Mouse (Mus musculus) CH12.LX (cell line): ENCODE measurements around the gene 2610507B11Rik. TPM values are rescaled to one million over a fixed set of nuclear protein-coding genes. Genes with fewer than 3 reads are reported as not detected.
A peak's percentile ranks its signal among the peaks of the same experiment; 100 is the strongest.

Source experiments
- DNase-seq: peaks from one replicate; pipeline ENCODE4 v3.0.0-alpha.2; 2013; ENCODE audit errors: extremely low read depth
- H3K27ac ChIP-seq: 2 replicates; pipeline ENCODE4 v1.5.1; 2012; ENCODE audit warnings: low read depth, mild to moderate bottlenecking, control low read depth, moderate library complexity; ENCODE audit not compliant: insufficient read depth
- H3K27me3 ChIP-seq: replicated peaks from 2 replicates; pipeline ENCODE3; 2012; ENCODE audit warnings: inconsistent platforms
- H3K36me3 ChIP-seq, 2 experiments: replicated peaks in 1 of 2; 2 replicates each; pipeline versions ENCODE3 to v1.6.1; 2012; ENCODE audit warnings: inconsistent platforms in 1 of 2, low read length in 1 of 2, mild to moderate bottlenecking in 1 of 2, mixed read lengths in 1 of 2, moderate library complexity in 1 of 2; ENCODE audit not compliant: control insufficient read depth in 1 of 2, insufficient read depth in 1 of 2
- H3K4me1 ChIP-seq, 2 experiments: 2 replicates each; pipeline ENCODE4 v1.6.1; 2012; ENCODE audit warnings: inconsistent platforms in 1 of 2, moderate library complexity in 1 of 2; ENCODE audit not compliant: insufficient read depth in 2 of 2, control insufficient read depth in 1 of 2
- H3K4me2 ChIP-seq: 2 replicates; pipeline ENCODE4 v1.6.1; 2012; ENCODE audit warnings: low read depth, mild to moderate bottlenecking, control low read depth; ENCODE audit not compliant: poor library complexity, insufficient read depth, severe bottlenecking
- H3K4me3 ChIP-seq, 3 experiments: fragments of 150-350 bp in 1 of 3; sonication (generic) in 1 of 3; replicated peaks in 1 of 3; 2 replicates each; pipeline versions ENCODE3 to v1.5.1; 2011 to 2012; ENCODE audit warnings: low read depth in 2 of 3, low read length in 2 of 3, mild to moderate bottlenecking in 2 of 3, moderate library complexity in 2 of 3, control low read depth in 1 of 3, improper control_type of control experiment in 1 of 3, inconsistent platforms in 1 of 3, mixed read lengths in 1 of 3; ENCODE audit not compliant: poor library complexity in 1 of 3
- H3K79me2 ChIP-seq: replicated peaks from 2 replicates; pipeline ENCODE4 v1.6.1; 2012; ENCODE audit warnings: mild to moderate bottlenecking, moderate library complexity; ENCODE audit not compliant: control insufficient read depth, poor library complexity, insufficient read depth, severe bottlenecking; ENCODE audit errors: extremely low read depth
- H3K9ac ChIP-seq: 2 replicates; pipeline ENCODE4 v1.6.1; 2012; ENCODE audit warnings: low read depth, mild to moderate bottlenecking, control low read depth, moderate library complexity; ENCODE audit not compliant: insufficient read depth
- H3K9me3 ChIP-seq: replicated peaks from 2 replicates; pipeline ENCODE3; 2012; ENCODE audit warnings: low read length, inconsistent platforms, mixed read lengths
- BHLHE40 ChIP-seq: IDR thresholded peaks from 2 replicates; pipeline ENCODE4 v1.6.1; 2011; ENCODE audit warnings: mild to moderate bottlenecking, low read depth, low read length, improper control_type of control experiment
- CHD1 ChIP-seq: IDR thresholded peaks from 2 replicates; pipeline ENCODE4 v1.6.1; 2012; ENCODE audit warnings: low read depth, low read length, improper control_type of control experiment, inconsistent platforms
- E2F4 ChIP-seq: IDR thresholded peaks from 2 replicates; pipeline ENCODE4 v1.6.1; 2011; ENCODE audit warnings: low read depth, low read length, improper control_type of control experiment; ENCODE audit not compliant: insufficient replicate concordance
- ELF1 ChIP-seq: IDR thresholded peaks from 2 replicates; pipeline ENCODE4 v1.6.1; 2014; ENCODE audit warnings: low read depth, mild to moderate bottlenecking, inconsistent platforms, low read length, improper control_type of control experiment
- EP300 ChIP-seq: IDR thresholded peaks from 2 replicates; pipeline ENCODE4 v1.6.1; 2011; ENCODE audit warnings: low read length, improper control_type of control experiment
- GABPA ChIP-seq: IDR thresholded peaks from 2 replicates; pipeline ENCODE4 v1.6.1; 2012; ENCODE audit warnings: low read depth, low read length, improper control_type of control experiment, inconsistent platforms; ENCODE audit not compliant: insufficient replicate concordance
- HCFC1 ChIP-seq: IDR thresholded peaks from 2 replicates; pipeline ENCODE4 v1.6.1; 2012; ENCODE audit warnings: low read depth, mild to moderate bottlenecking, inconsistent platforms, low read length, improper control_type of control experiment
- JUN ChIP-seq: IDR thresholded peaks from 2 replicates; pipeline ENCODE4 v1.6.1; 2011; ENCODE audit warnings: low read depth, mild to moderate bottlenecking, low read length, improper control_type of control experiment, moderate library complexity; ENCODE audit not compliant: insufficient read depth
- JUND ChIP-seq: conservative IDR thresholded peaks from 2 replicates; pipeline ENCODE4 v1.6.1; 2011; ENCODE audit warnings: low read depth, low read length, improper control_type of control experiment
- KAT2A ChIP-seq: IDR thresholded peaks from 2 replicates; pipeline ENCODE4 v1.6.1; 2012; ENCODE audit warnings: low read length, improper control_type of control experiment, inconsistent platforms; ENCODE audit not compliant: insufficient replicate concordance
- MAFK ChIP-seq: IDR thresholded peaks from 2 replicates; pipeline ENCODE4 v1.6.1; 2011; ENCODE audit warnings: low read length, improper control_type of control experiment; ENCODE audit not compliant: insufficient replicate concordance
- MAX ChIP-seq: IDR thresholded peaks from 2 replicates; pipeline ENCODE4 v1.6.1; 2011; ENCODE audit warnings: low read length, improper control_type of control experiment
- MAZ ChIP-seq: IDR thresholded peaks from 2 replicates; pipeline ENCODE4 v1.6.1; 2012; ENCODE audit warnings: low read depth, mild to moderate bottlenecking, inconsistent platforms, low read length, improper control_type of control experiment, moderate library complexity
- MEF2A ChIP-seq: IDR thresholded peaks from 2 replicates; pipeline ENCODE4 v1.6.1; 2014; ENCODE audit warnings: low read depth, mild to moderate bottlenecking, inconsistent platforms, low read length, improper control_type of control experiment, borderline replicate concordance
- MXI1 ChIP-seq: IDR thresholded peaks from 2 replicates; pipeline ENCODE4 v1.6.1; 2011; ENCODE audit warnings: mild to moderate bottlenecking, low read depth, low read length, improper control_type of control experiment
- NELFE ChIP-seq: IDR thresholded peaks from 2 replicates; pipeline ENCODE4 v1.6.1; 2011; ENCODE audit warnings: low read depth, low read length, improper control_type of control experiment
- PAX5 ChIP-seq: IDR thresholded peaks from 2 replicates; pipeline ENCODE4 v1.6.1; 2012; ENCODE audit warnings: low read length, inconsistent platforms, mixed read lengths
- POLR2A ChIP-seq: IDR thresholded peaks from 2 replicates; pipeline ENCODE4 v1.6.1; 2011; ENCODE audit warnings: low read depth, mild to moderate bottlenecking, improper control_type of control experiment, low read length
- POLR2AphosphoS2 ChIP-seq: IDR thresholded peaks from 2 replicates; pipeline ENCODE4 v1.6.1; 2011; ENCODE audit warnings: low read depth, low read length, improper control_type of control experiment
- RAD21 ChIP-seq: IDR thresholded peaks from 2 replicates; pipeline ENCODE4 v1.6.1; 2011; ENCODE audit warnings: low read depth, mild to moderate bottlenecking, low read length, improper control_type of control experiment, moderate library complexity
- SMC3 ChIP-seq: IDR thresholded peaks from 2 replicates; pipeline ENCODE4 v1.6.1; 2011; ENCODE audit warnings: low read depth, low read length, improper control_type of control experiment
- TBP ChIP-seq: conservative IDR thresholded peaks from 2 replicates; pipeline ENCODE4 v1.6.1; 2011; ENCODE audit warnings: low read depth, low read length, improper control_type of control experiment
- UBTF ChIP-seq: IDR thresholded peaks from 2 replicates; pipeline ENCODE4 v1.6.1; 2012; ENCODE audit warnings: low read depth, mild to moderate bottlenecking, inconsistent platforms, low read length, improper control_type of control experiment, moderate library complexity
- ZC3H11A ChIP-seq: IDR thresholded peaks from 2 replicates; pipeline ENCODE4 v1.6.1; 2012; ENCODE audit warnings: low read depth, mild to moderate bottlenecking, inconsistent platforms, low read length, improper control_type of control experiment
- ZKSCAN1 ChIP-seq: IDR thresholded peaks from 2 replicates; pipeline ENCODE4 v1.6.1; 2012; ENCODE audit warnings: low read depth, inconsistent platforms, low read length, improper control_type of control experiment, borderline replicate concordance
- ZMIZ1 ChIP-seq: IDR thresholded peaks from 2 replicates; pipeline ENCODE4 v1.6.1; 2012; ENCODE audit warnings: low read depth, mild to moderate bottlenecking, inconsistent platforms, low read length, improper control_type of control experiment
- ZNF384 ChIP-seq: IDR thresholded peaks from 2 replicates; pipeline ENCODE4 v1.6.1; 2012; ENCODE audit warnings: low read depth, low read length, improper control_type of control experiment, inconsistent platforms
- dilution Hi-C: fragments of 300-500 bp; cut with MboI; formaldehyde crosslinking; loops from 2 replicates; pipeline ENCODE4 v1.14.3; 2020; ENCODE audit warnings: low sequenced_read_pairs; ENCODE audit not compliant: extremely low pct_unique_long_range_greater_than_20kb, extremely low pct_ligation_motif_present
- in situ Hi-C: fragments of 300-500 bp; cut with MboI; formaldehyde crosslinking; loops from 3 replicates; pipeline ENCODE4 v1.14.3; 2019; ENCODE audit warnings: low sequenced_read_pairs, low pct_ligation_motif_present, low pct_unique_long_range_greater_than_20kb, mixed read lengths
- polyA plus RNA-seq: library from polyadenylated mRNA; unstranded; fragments of >175 nt; gene quantifications from 2 replicates; pipeline ENCODE4 v1.2.1, GENCODE M21; 2012; ENCODE audit warnings: low read depth; ENCODE audit not compliant: insufficient read length
- total RNA-seq, 2 experiments: library from RNA; depleted of rRNA; stranded (reverse); fragments of 300-350 nt in 1 of 2; fragments of >200 nt in 1 of 2; gene quantifications; 2 replicates each; pipeline ENCODE4 v1.2.3; 2012 to 2014

Gene 2610507B11Rik
- total and polyA plus RNA-seq, 3 experiments = 58.9 to 96.9 (median 89.3) TPM

DNA sequence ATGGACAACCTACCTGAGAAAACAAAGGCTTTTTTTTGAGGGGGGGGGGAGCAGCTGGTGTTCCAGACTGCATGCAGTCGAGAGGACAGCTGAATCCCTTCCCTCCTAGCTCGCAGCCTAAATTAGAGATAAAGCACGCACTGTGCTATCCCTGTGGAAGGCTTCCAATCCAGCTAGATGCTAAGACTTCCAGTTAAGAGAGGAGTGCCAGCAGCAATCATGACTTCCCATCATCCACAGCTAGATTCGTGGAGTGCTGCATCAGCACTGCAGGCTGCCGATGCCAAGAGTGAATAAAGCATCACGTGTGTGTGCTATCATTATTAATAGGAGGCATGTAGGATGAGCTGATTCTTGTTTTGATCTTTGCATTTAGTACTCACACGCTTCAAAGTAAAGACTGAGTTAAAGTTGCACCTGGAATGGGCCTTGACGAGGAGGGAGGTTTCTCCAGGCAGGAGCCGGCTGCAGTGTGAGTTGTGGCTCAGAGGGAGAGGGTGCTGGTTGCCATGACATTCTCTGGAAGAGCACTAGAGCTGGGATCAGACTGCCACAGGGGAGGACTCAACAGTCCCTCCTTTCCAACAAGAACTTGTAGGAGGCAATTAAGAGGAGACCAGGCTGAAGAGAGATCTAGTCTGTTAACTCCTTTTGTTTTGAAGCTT, 21.2 kb upstream of the 2610507B11Rik start:
- no peak overlapping the region for H3K4me2 ChIP-seq
- dilution Hi-C loops = no loop called here

DNA sequence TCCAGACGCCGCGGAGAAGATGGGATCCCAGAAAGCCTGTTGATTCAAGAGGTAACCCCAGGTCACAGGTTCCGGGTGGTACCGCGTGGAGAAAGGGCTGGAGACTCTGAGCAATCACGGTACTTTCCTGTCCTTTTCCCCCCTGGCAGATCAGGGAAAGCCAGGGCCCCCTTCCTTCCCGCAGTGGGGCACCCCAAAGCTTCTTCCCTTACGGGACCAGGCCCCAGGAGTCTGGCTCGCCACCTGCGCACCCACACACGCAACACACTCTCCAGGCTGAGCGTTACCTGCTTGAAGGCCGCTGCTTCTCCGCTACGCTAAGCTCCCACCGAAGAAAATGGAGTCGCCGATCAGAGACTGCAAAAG, 16.3 kb upstream of the 2610507B11Rik start:
- Histone ChIP-seq H3K4me2 (peak overlapping the region; percentile 97; the same call in 1 of the 2 replicates), H3K4me1 (peaks cover 4 to 51% of the 10 kb centered on the region in 2 experiments), H3K27ac (peak overlapping the region; percentile 97), H3K4me3 (peak overlapping the region; percentile 91 to 98 (median 97)), H3K79me2 (peaks cover 92% of the 10 kb centered on the region), H3K36me3 (peaks cover 14 to 41% of the 10 kb centered on the region in 2 experiments), H3K9ac (peak overlapping the region; percentile 97), H3K27me3 (no peaks in the 10 kb centered on the region), H3K9me3 (no peaks in the 10 kb centered on the region)
- in situ Hi-C loops (no loop called here), dilution Hi-C loops (no loop called here)
- DNase-seq = no peak
- no peak for TF ChIP-seq ZNF384
- no peak for TF ChIP-seq POLR2A
- no peak for TF ChIP-seq JUN
- TF ChIP-seq HCFC1 = no peak
- no peak for TF ChIP-seq ZKSCAN1
- TF ChIP-seq MEF2A = no peak
- no peak for TF ChIP-seq MAFK
- no peak for TF ChIP-seq TBP
- TF ChIP-seq MXI1 = no peak
- TF ChIP-seq RAD21 = no peak
- no peak for TF ChIP-seq ELF1
- no peak for TF ChIP-seq SMC3
- no peak for TF ChIP-seq GABPA
- TF ChIP-seq EP300 = no peak
- no peak for TF ChIP-seq ZMIZ1

More for the DNA sequence above, 21.2 kb upstream of the 2610507B11Rik start:
- Histone ChIP-seq H3K36me3 (peaks cover 30 to 67% of the 10 kb centered on the region in 2 experiments), H3K27ac (no peak overlapping the region), H3K9me3 (no peaks in the 10 kb centered on the region), H3K9ac (no peak overlapping the region), H3K4me3 (no peak overlapping the region), H3K4me1 (peaks cover 3 to 31% of the 10 kb centered on the region in 2 experiments), H3K79me2 (peaks cover 98% of the 10 kb centered on the region), H3K27me3 (no peaks in the 10 kb centered on the region)
- in situ Hi-C loops = no loop called here
- TF ChIP-seq E2F4 (no peak), MAZ (no peak), HCFC1 (no peak), KAT2A (no peak), MAX (no peak), NELFE (no peak), CHD1 (no peak), MXI1 (no peak), TBP (no peak), PAX5 (no peak), MAFK (no peak), ZNF384 (no peak), JUND (no peak), POLR2A (no peak), BHLHE40 (no peak), POLR2AphosphoS2 (no peak), MEF2A (no peak), ELF1 (no peak), UBTF (no peak), ZC3H11A (no peak)
- DNase-seq = no peak
